Mouse (Mus musculus) bone marrow, adult 2 months (tissue): ENCODE results near the gene Gimap8.

Source experiments
- CTCF ChIP-seq: fragments of 200-500 bp; IDR thresholded peaks from 2 replicates; pipeline ENCODE4 v1.5.1; 2011; ENCODE audit warnings: low read length, control low read depth; ENCODE audit not compliant: control insufficient read depth, insufficient read depth
- POLR2A ChIP-seq: fragments of 200-500 bp; IDR thresholded peaks from 2 replicates; pipeline ENCODE4 v1.6.1; 2011; ENCODE audit warnings: low read depth, mild to moderate bottlenecking, control low read depth, low read length, borderline replicate concordance; ENCODE audit not compliant: control insufficient read depth

DNA sequence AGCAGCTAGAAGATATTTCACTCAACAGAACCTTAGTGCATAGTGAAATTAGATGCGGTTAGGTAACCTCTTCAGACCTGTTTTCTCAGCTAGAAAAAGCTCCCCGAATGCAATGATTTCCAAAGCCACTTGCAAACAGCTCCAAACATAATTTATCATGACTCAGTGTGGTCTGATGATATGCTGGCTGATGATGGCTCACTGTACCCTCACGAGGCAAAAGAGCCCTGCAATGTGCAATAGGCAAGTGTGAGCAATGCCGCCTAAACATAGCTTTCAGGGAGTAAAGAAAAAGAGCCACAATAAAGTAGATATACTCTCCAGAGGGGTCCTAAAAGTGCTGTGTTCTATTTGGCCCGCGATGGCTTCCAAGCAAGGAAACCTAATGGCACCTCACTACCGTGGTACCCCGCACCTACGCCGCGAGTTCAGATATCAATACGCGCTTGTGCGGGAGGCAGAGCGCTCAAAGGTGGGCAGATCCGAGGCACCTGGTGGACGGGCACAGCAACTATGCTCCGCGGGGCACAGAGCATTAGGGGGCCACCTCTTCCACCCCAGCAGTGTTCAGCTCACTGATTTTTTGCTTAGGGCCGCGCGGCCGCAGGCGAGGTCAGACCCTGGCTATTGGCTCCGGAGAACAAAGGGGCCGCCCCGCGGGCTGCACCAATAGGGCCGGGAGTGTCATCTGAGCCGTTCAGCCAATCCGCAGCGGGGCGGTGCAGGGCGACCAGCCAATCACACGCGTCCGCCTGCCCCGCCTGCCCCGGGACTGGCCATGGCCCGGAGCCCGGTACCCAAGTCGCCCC, 45.6 kb upstream of the Gimap8 start, which contains the start of gene Zfp775:
- TF ChIP-seq CTCF (no peak), POLR2A (peak; percentile 36; the same call in 1 of the 2 replicates)
